Mouse (Mus musculus) kidney, adult 2 months (tissue): ENCODE measurements around the gene Spert. TPM values are rescaled to one million over a fixed set of nuclear protein-coding genes. Genes with fewer than 3 reads are reported as not detected.
A peak's percentile ranks its signal among the peaks of the same experiment; 100 is the strongest.

ENCODE experiments used
- DNase-seq: peaks from one replicate; pipeline ENCODE4 v3.0.0; 2021
- H3K27ac ChIP-seq: fragments of 200-500 bp; 2 replicates; pipeline ENCODE4 v1.5.1; 2012; ENCODE audit warnings: low read depth, low read length, control low read depth, inconsistent platforms; ENCODE audit not compliant: insufficient read depth
- H3K27me3 ChIP-seq: fragments of 200-500 bp; replicated peaks from 2 replicates; pipeline ENCODE4 v1.6.1; 2012; ENCODE audit warnings: mild to moderate bottlenecking, moderate library complexity, low read length, inconsistent platforms; ENCODE audit not compliant: control insufficient read depth, insufficient read depth
- H3K36me3 ChIP-seq: fragments of 200-500 bp; 2 replicates; pipeline ENCODE4 v1.6.1; 2012; ENCODE audit warnings: mild to moderate bottlenecking, moderate library complexity, low read length, inconsistent platforms; ENCODE audit not compliant: control insufficient read depth, insufficient read depth
- H3K4me1 ChIP-seq: fragments of 200-500 bp; 2 replicates; pipeline ENCODE4 v1.6.1; 2011; ENCODE audit warnings: low read length; ENCODE audit not compliant: control insufficient read depth, insufficient read depth
- H3K4me3 ChIP-seq: fragments of 200-500 bp; 2 replicates; pipeline ENCODE4 v1.5.1; 2011; ENCODE audit warnings: mild to moderate bottlenecking, low read depth, low read length, control low read depth; ENCODE audit not compliant: insufficient read depth
- CTCF ChIP-seq: fragments of 200-500 bp; conservative IDR thresholded peaks from 2 replicates; pipeline ENCODE4 v1.5.1; 2011; ENCODE audit warnings: low read depth, mild to moderate bottlenecking, control low read depth, low read length, moderate library complexity, mixed read lengths; ENCODE audit not compliant: insufficient read depth, insufficient read length
- POLR2A ChIP-seq: fragments of 200-500 bp; IDR thresholded peaks from one replicate; pipeline ENCODE4 v1.6.1; 2011; ENCODE audit warnings: low read depth, low read length, control low read depth
- WGBS: fragments of 180-500 bp; shearing (Covaris S2); methylation state at CpG from one replicate; pipeline ENCODE4 v1.1.7; 2018; 5-methylcytosine and 5-hydroxymethylcytosine counted together
- polyA plus RNA-seq: library from polyadenylated mRNA; depleted of rRNA; stranded (reverse); fragments of >200 nt; gene quantifications from 2 replicates; pipeline ENCODE4 v1.2.3, GENCODE M21; 2012; rRNA removed

Spert gene
- polyA plus RNA-seq, 1 experiment: 0.27 TPM

DNA sequence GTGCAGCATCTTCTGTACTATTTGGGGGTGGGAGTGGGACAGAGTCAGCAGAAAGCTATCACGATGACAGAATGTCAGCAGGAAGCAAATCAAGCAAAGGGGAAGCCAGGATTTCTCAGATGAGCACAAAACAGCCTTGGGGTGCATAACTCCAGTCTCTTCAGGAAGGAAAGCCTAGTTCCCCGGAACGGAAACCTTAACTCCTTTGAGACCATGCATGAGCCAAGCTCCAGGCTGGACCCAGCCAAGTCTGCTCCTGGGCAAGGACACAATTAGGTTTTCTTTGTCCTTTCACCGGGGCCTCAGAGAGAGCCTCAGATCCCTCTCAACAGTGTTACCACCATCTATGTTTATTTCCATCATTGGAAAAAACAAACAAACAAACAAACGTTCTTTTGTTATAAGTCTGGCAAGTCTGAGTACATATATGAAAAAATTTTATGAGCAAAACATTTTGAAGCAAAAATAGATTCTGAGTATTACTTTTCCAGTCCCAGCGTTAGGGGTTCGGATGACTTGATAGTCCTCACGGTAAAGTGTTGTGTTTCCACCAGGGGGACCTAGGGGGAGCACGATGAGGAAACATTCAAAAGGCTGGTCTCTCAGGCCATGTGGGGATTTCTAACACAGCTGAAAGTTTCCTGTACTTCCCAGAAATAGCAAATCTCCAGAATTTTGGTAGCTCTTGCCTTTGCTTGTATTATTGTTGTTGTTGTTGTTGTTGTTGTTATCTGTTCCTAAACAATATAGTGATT, 31.2 kb downstream of the Spert start:
- Histone ChIP-seq H3K27me3 (no peaks in the 10 kb centered on the region), H3K27ac (no peak overlapping the region), H3K4me1 (no peaks in the 10 kb centered on the region), H3K4me3 (no peak overlapping the region), H3K36me3 (no peaks in the 10 kb centered on the region)
- 46% methylated on average over 9 of the region's 9 CpGs for WGBS
- peak; percentile 55 for DNase-seq
- TF ChIP-seq POLR2A (no peak), CTCF (no peak; the same call in 1 of the 2 replicates)

GRCm38 (mm10) chr14:75541731-75542130, 51.2 kb downstream of the Spert start:
- 54% methylated on average over 8 of the region's 8 CpGs for WGBS
- no peak overlapping the region for H3K4me3 ChIP-seq
- H3K36me3 ChIP-seq: no peaks in the 10 kb centered on the region
- no peaks in the 10 kb centered on the region for H3K27me3 ChIP-seq
- no peak for DNase-seq
- H3K4me1 ChIP-seq: peaks cover 17% of the 10 kb centered on the region; the same call in 1 of the 2 replicates
- TF ChIP-seq POLR2A (no peak), CTCF (no peak)
- H3K27ac ChIP-seq: peak overlapping the region; percentile 31; the same call in 1 of the 2 replicates

DNA sequence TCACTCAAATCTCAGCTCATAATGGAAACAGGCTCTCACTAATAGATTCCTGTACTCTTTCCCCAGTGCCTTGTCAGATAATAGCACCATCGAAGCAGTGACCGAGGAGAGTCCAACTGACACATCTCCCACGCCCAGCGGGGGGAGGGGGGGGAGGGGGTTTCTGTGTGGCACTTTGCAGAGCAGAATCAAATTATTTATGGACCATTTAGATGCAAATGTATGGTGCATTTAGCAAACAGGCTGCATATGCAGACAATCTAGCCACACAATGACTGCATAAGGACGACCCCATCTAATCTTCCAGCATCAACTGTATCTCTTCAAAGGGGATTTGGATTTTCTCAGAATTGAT, 51.9 kb downstream of the Spert start:
- Histone ChIP-seq H3K4me3 (no peak overlapping the region), H3K36me3 (no peaks in the 10 kb centered on the region), H3K4me1 (peaks cover 17% of the 10 kb centered on the region; the same call in 1 of the 2 replicates), H3K27ac (peak overlapping the region; percentile 93), H3K27me3 (no peaks in the 10 kb centered on the region)
- DNase-seq: no peak
- 29% methylated on average over 5 of the region's 5 CpGs for WGBS
- TF ChIP-seq CTCF: no peak
- TF ChIP-seq POLR2A: no peak

DNA sequence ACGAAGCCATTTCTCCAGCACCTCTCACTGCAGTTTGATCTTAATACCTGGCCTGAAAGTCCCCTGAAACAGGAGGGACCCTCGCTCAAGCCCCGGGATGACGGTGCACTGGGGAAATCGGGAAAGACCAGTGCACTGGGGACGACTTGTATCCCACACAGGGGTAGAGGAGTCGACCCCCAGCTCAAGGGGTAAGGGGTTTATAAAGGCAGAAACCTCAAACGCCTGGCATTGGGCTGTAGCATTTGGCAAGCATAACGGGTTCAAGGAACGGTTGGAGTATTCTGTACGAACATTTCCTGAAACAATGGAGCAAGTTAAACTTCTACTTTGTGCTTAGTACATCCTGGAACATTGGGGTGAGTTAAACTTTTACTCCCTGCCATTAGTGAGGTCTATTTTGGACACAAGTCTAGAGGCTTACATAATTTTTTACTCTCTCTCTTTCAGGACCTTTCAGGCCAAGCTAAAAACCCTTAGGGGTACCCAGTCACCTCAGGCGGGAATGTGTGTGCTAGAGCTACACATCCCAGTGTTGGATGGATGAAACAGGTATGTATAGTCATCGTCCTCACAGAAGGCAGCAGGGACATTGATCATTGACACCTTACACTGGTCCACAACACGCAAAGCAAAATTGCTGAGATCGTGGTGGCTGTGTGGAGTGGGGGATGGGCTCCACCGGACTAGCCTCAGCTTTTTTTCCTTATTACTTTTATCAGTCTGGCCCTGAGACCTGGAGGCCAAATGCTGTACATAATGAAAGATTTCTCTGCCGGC, 52.5 kb downstream of the Spert start:
- no peak for TF ChIP-seq POLR2A
- no peak for TF ChIP-seq CTCF
- Histone ChIP-seq H3K4me3 (peak overlapping the region; percentile 19; the same call in 1 of the 2 replicates), H3K4me1 (peaks cover 17% of the 10 kb centered on the region; the same call in 1 of the 2 replicates), H3K27ac (peak overlapping the region; percentile 93), H3K27me3 (no peaks in the 10 kb centered on the region), H3K36me3 (no peaks in the 10 kb centered on the region)
- 42% methylated on average over 17 of the region's 17 CpGs for WGBS
- DNase-seq: peak; percentile 88

GRCm38 (mm10) chr14:75539205-75539604, 53.7 kb downstream of the Spert start:
- Histone ChIP-seq H3K36me3 (no peaks in the 10 kb centered on the region), H3K4me1 (peaks cover 17% of the 10 kb centered on the region; the same call in 1 of the 2 replicates), H3K27me3 (no peaks in the 10 kb centered on the region), H3K27ac (no peak overlapping the region), H3K4me3 (no peak overlapping the region)
- no peak for DNase-seq
- TF ChIP-seq POLR2A (no peak), CTCF (no peak)
- 66% methylated on average over 2 of the region's 2 CpGs for WGBS

Other genes starting within 250 kb of the Spert start
- gene Siah3, start 137.1 kb downstream of the Spert start, polyA plus RNA-seq: not detected in 2 replicates
- gene Erich6b, start 49.1 kb upstream of the Spert start, polyA plus RNA-seq: not detected in 2 replicates
- 7.8 and 10.0 TPM in 2 replicates for gene Cog3, start 161.4 kb upstream of the Spert start, polyA plus RNA-seq
- gene Slc25a30, start 193.9 kb upstream of the Spert start, polyA plus RNA-seq: 26.3 and 29.6 TPM in 2 replicates